Mouse (Mus musculus) forebrain, embryonic 15.5 days (tissue): ENCODE measurements around the gene Triobp. TPM values are rescaled to one million over a fixed set of nuclear protein-coding genes. Genes with fewer than 3 reads are reported as not detected.
A peak's percentile ranks its signal among the peaks of the same experiment; 100 is the strongest.

Experiments used
- ATAC-seq: fragments of 200-750 bp; cut with Nextera tagmentation; replicated peaks from 2 replicates; pipeline ENCODE4 v1.8.0; 2017; ENCODE audit warnings: mild to moderate bottlenecking, moderate TSS enrichment, moderate library complexity
- H3K27ac ChIP-seq: fragments of 300-500 bp; sonication (generic); replicated peaks from 2 replicates; pipeline ENCODE4 v1.5.1; 2015; ENCODE audit warnings: mild to moderate bottlenecking, inconsistent platforms
- H3K27me3 ChIP-seq: fragments of 300-500 bp; sonication (generic); 2 replicates; pipeline ENCODE4 v1.6.1; 2015; ENCODE audit warnings: inconsistent platforms
- H3K36me3 ChIP-seq: fragments of 300-500 bp; sonication (generic); 2 replicates; pipeline ENCODE4 v1.6.1; 2015; ENCODE audit warnings: mild to moderate bottlenecking, inconsistent platforms
- H3K4me1 ChIP-seq: fragments of 300-500 bp; sonication (generic); 2 replicates; pipeline ENCODE4 v1.6.1; 2015; ENCODE audit warnings: inconsistent platforms
- H3K4me2 ChIP-seq: fragments of 300-500 bp; sonication (generic); replicated peaks from 2 replicates; pipeline ENCODE4 v1.6.1; 2015; ENCODE audit warnings: mild to moderate bottlenecking, inconsistent platforms
- H3K4me3 ChIP-seq: fragments of 300-500 bp; sonication (generic); 2 replicates; pipeline ENCODE4 v1.5.1; 2015; ENCODE audit warnings: mild to moderate bottlenecking, inconsistent platforms
- H3K9ac ChIP-seq: fragments of 300-500 bp; sonication (generic); replicated peaks from 2 replicates; pipeline ENCODE4 v1.6.1; 2015; ENCODE audit warnings: mild to moderate bottlenecking, inconsistent platforms
- H3K9me3 ChIP-seq: fragments of 300-500 bp; sonication (generic); 2 replicates; pipeline ENCODE4 v1.6.1; 2016; ENCODE audit warnings: inconsistent platforms
- WGBS: fragments of 180-500 bp; shearing (Covaris S2); methylation state at CpG from one replicate; pipeline ENCODE4 v1.1.7; 2015; ENCODE audit warnings: mixed read lengths; 5-methylcytosine and 5-hydroxymethylcytosine counted together
- polyA plus RNA-seq: library from polyadenylated mRNA; unstranded; fragments of >200 nt; fragmentation: Nextera tagmentation; extraction: Ambion mirVana; gene quantifications from 2 replicates; pipeline ENCODE4 v1.2.1, GENCODE M21; 2015

Gene Triobp
- polyA plus RNA-seq, 1 experiment from 2014 or later, result 43.3 TPM

GRCm38 (mm10) chr15:78927021-78927787 lies 20.3 kb upstream of the Triobp start:
- Histone ChIP-seq H3K27me3 (no peaks in the 10 kb centered on the region), H3K36me3 (no peaks in the 10 kb centered on the region), H3K4me1 (peaks cover 27% of the 10 kb centered on the region), H3K27ac (no peak overlapping the region), H3K9me3 (no peaks in the 10 kb centered on the region), H3K4me3 (peak overlapping the region; percentile 32), H3K4me2 (peak overlapping the region; percentile 58), H3K9ac (no peak overlapping the region)
- no peak for ATAC-seq
- WGBS, result 30% methylated on average over 15 of the region's 15 CpGs

- WGBS, result under 1% methylated on average over 34 of the region's 35 CpGs
- H3K4me3 ChIP-seq, result peak overlapping the region; percentile 32
- H3K36me3 ChIP-seq, result no peaks in the 10 kb centered on the region
- H3K9ac ChIP-seq, result peak overlapping the region; percentile 35
- H3K9me3 ChIP-seq, result no peaks in the 10 kb centered on the region
- H3K27me3 ChIP-seq, result no peaks in the 10 kb centered on the region
- H3K4me2 ChIP-seq, result peak overlapping the region; percentile 58
- peaks cover 27% of the 10 kb centered on the region for H3K4me1 ChIP-seq
- 0 out of 2 replicates have a peak, but pooled peaks have one; percentile 30 for ATAC-seq
- H3K27ac ChIP-seq, result peak overlapping the region; percentile 2; the same call in 1 of the 2 replicates
Observed at GRCm38 (mm10) chr15:78927788-78928457, 19.6 kb upstream of the Triobp start.

GRCm38 (mm10) chr15:78928539-78928938 lies 19.0 kb upstream of the Triobp start:
- H3K4me3 ChIP-seq, result no peak overlapping the region
- no peak overlapping the region for H3K9ac ChIP-seq
- WGBS, result 54% methylated on average over 8 of the region's 8 CpGs
- H3K4me1 ChIP-seq, result peaks cover 27% of the 10 kb centered on the region
- peak overlapping the region; percentile 58 for H3K4me2 ChIP-seq
- no peak overlapping the region; the same call in 1 of the 2 replicates for H3K27ac ChIP-seq
- H3K9me3 ChIP-seq, result no peaks in the 10 kb centered on the region
- no peak for ATAC-seq
- H3K27me3 ChIP-seq, result no peaks in the 10 kb centered on the region
- H3K36me3 ChIP-seq, result no peaks in the 10 kb centered on the region

- no peaks in the 10 kb centered on the region for H3K9me3 ChIP-seq
- H3K4me2 ChIP-seq, result no peak overlapping the region
- H3K4me3 ChIP-seq, result no peak overlapping the region
- no peaks in the 10 kb centered on the region for H3K27me3 ChIP-seq
- no peaks in the 10 kb centered on the region for H3K36me3 ChIP-seq
- H3K27ac ChIP-seq, result no peak overlapping the region
- 88% methylated on average over 6 of the region's 6 CpGs for WGBS
- ATAC-seq, result no peak
- no peak overlapping the region for H3K9ac ChIP-seq
- peaks cover 31% of the 10 kb centered on the region for H3K4me1 ChIP-seq
Observed at GRCm38 (mm10) chr15:78930192-78930706, 17.3 kb upstream of the Triobp start.

- Histone ChIP-seq H3K27ac (no peak overlapping the region), H3K9ac (no peak overlapping the region), H3K27me3 (no peaks in the 10 kb centered on the region), H3K4me2 (no peak overlapping the region), H3K36me3 (no peaks in the 10 kb centered on the region), H3K4me1 (peaks cover 34% of the 10 kb centered on the region), H3K4me3 (no peak overlapping the region), H3K9me3 (no peaks in the 10 kb centered on the region)
- ATAC-seq, result no peak
- 89% methylated on average over 7 of the region's 7 CpGs for WGBS
Observed at GRCm38 (mm10) chr15:78930801-78931426, 16.6 kb upstream of the Triobp start.

- Histone ChIP-seq H3K9me3 (no peaks in the 10 kb centered on the region), H3K27me3 (no peaks in the 10 kb centered on the region), H3K4me1 (peaks cover 34% of the 10 kb centered on the region), H3K4me3 (no peak overlapping the region), H3K9ac (no peak overlapping the region), H3K36me3 (no peaks in the 10 kb centered on the region), H3K27ac (no peak overlapping the region), H3K4me2 (no peak overlapping the region)
- no peak for ATAC-seq
- WGBS, result 20% methylated on average over 3 of the region's 3 CpGs
Observed at GRCm38 (mm10) chr15:78931577-78931976, 15.9 kb upstream of the Triobp start.

- H3K4me3 ChIP-seq, result peak within 1 kb of the TSS; percentile 72
- H3K4me1 ChIP-seq, result peaks cover 18% of the 10 kb centered on the region
- peak; percentile 93 for ATAC-seq
- WGBS, result under 1% methylated on average over 42 of the region's 42 CpGs
- no peaks in the 10 kb centered on the region for H3K27me3 ChIP-seq
- peak within 1 kb of the TSS; percentile 71 for H3K4me2 ChIP-seq
- peak within 1 kb of the TSS; percentile 73 for H3K9ac ChIP-seq
- H3K36me3 ChIP-seq, result peaks cover 20% of the 10 kb centered on the region
- peak within 1 kb of the TSS; percentile 84 for H3K27ac ChIP-seq
- H3K9me3 ChIP-seq, result no peaks in the 10 kb centered on the region
Observed at GRCm38 (mm10) chr15:78934784-78935320, 12.7 kb upstream of the Triobp start, which contains the start of gene Nol12. Nol12 (plus strand) TSS chr15:78934933.

GRCm38 (mm10) chr15:78936403-78936802 lies 11.1 kb upstream of the Triobp start:
- 93% methylated on average over 12 of the region's 12 CpGs for WGBS
- no peaks in the 10 kb centered on the region for H3K27me3 ChIP-seq
- peaks cover 33% of the 10 kb centered on the region for H3K36me3 ChIP-seq
- H3K9me3 ChIP-seq, result no peaks in the 10 kb centered on the region
- no peak overlapping the region for H3K4me3 ChIP-seq
- no peak overlapping the region for H3K9ac ChIP-seq
- peaks cover 18% of the 10 kb centered on the region for H3K4me1 ChIP-seq
- H3K4me2 ChIP-seq, result 0 out of 2 replicates have a peak overlapping the region, but pooled peaks have one; percentile 71
- no peak overlapping the region for H3K27ac ChIP-seq
- no peak for ATAC-seq

- 86% methylated on average over 10 of the region's 10 CpGs for WGBS
- Histone ChIP-seq H3K36me3 (peaks cover 41% of the 10 kb centered on the region), H3K27me3 (no peaks in the 10 kb centered on the region), H3K4me2 (no peak overlapping the region), H3K4me1 (peaks cover 18% of the 10 kb centered on the region), H3K9me3 (no peaks in the 10 kb centered on the region), H3K4me3 (no peak overlapping the region), H3K9ac (no peak overlapping the region), H3K27ac (no peak overlapping the region)
- no peak for ATAC-seq
Observed at GRCm38 (mm10) chr15:78937311-78937710, 10.2 kb upstream of the Triobp start.

GRCm38 (mm10) chr15:78937963-78938362 lies 9.6 kb upstream of the Triobp start:
- Histone ChIP-seq H3K27ac (no peak overlapping the region), H3K27me3 (no peaks in the 10 kb centered on the region), H3K4me2 (no peak overlapping the region), H3K4me3 (no peak overlapping the region), H3K9me3 (no peaks in the 10 kb centered on the region), H3K4me1 (peaks cover 22% of the 10 kb centered on the region), H3K9ac (no peak overlapping the region), H3K36me3 (peaks cover 41% of the 10 kb centered on the region)
- no peak for ATAC-seq
- 72% methylated on average over 2 of the region's 2 CpGs for WGBS

GRCm38 (mm10) chr15:78940325-78940724 lies 7.2 kb upstream of the Triobp start:
- no peak for ATAC-seq
- WGBS, result 96% methylated on average over 13 of the region's 13 CpGs

More at GRCm38 (mm10) chr15:78940325-78940724, 7.2 kb upstream of the Triobp start:
- Histone ChIP-seq H3K4me3 (no peak overlapping the region), H3K4me1 (peaks cover 17% of the 10 kb centered on the region), H3K9ac (no peak overlapping the region), H3K27ac (no peak overlapping the region), H3K4me2 (no peak overlapping the region), H3K9me3 (no peaks in the 10 kb centered on the region), H3K36me3 (peaks cover 41% of the 10 kb centered on the region), H3K27me3 (no peaks in the 10 kb centered on the region)
